Mouse (Mus musculus) neural tube, embryonic 10.5 days (tissue): ENCODE measurements around the gene Atg16l2.

ENCODE experiments used
- DNase-seq: peaks from one replicate; pipeline ENCODE4 v3.0.0-alpha.2; 2017; ENCODE audit warnings: low spot score; ENCODE audit errors: extremely low spot score

Atg16l2 gene

DNA sequence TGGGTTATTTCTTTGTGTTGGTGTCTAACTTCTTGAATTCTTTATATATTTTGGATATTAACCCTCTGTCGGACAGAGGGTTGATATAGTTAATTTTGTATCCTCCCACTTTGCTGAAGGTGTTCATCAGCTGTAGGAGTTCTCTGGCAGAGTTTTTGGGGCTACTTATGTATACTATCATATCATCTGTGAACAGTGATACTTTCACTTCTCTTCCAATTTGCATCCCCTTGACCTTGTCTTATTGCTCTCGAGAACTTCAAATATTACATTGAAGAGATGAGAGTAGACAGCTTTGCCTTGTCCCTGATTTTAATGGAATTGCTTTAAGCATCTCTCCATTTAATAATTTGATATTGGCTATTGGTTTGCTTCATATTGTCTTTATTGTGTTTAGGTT lies 78.5 kb downstream of the Atg16l2 start:
- no peak for DNase-seq

DNA sequence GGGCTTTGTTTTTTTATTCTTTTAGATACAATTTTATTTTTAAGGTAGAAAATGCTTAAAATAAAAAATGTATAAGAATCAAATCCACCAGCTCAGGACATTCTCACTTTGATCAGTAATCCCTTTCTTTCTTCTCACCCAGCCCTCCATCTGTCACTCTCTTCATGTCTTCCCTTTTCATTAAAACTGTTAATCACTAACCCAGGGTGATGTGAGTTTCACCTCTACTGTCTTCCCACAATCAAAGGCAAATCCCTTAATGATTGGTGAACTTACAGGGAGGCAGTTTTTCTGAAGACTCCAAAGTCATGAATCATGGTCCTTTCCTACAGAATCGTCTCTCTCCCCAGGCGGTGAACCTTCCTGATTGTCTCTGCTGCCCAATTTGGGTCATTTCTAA lies 85.3 kb downstream of the Atg16l2 start:
- no peak for DNase-seq

DNA sequence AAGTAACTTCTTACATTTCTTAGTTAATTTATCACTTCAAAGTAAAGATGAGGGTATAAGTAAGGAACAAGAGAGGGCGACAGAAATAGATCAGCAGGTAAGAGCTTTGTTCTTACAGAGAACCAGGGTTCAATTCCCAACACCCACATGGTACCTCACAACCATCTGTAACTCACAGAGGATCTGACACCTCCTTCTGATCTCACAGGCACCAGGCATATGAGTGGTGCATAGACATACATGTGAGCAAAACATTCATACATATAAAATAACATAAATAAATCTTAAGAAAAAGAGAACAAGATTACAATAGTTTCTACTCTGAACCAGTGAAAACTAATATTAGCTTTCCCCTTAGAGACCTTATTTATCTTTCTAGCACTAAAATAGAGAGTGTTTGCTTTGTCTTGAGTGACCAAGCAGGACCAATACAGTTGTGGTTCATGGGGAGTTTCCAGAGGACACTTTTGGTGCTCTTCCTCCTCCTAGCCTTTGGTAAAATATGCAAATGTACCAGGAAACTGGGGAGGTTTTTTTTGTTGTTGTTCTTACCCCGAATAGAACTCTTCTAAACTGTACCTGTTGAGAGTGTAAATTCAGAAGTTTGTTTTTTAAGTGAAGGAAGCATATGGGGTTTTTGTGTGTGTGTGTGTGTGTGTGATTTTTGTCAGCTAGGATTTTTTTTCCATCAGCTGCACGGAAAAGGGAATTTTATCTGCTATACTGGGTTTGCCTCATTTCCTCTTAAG lies 88.4 kb downstream of the Atg16l2 start:
- no peak for DNase-seq
